Mouse (Mus musculus): ENCODE results near the gene Znrf4. TPM values are rescaled to one million over a fixed set of nuclear protein-coding genes. Genes with fewer than 3 reads are reported as not detected.

Znrf4 gene
- polyA plus RNA-seq, 1 experiment from 2014 or later, result not detected

DNA sequence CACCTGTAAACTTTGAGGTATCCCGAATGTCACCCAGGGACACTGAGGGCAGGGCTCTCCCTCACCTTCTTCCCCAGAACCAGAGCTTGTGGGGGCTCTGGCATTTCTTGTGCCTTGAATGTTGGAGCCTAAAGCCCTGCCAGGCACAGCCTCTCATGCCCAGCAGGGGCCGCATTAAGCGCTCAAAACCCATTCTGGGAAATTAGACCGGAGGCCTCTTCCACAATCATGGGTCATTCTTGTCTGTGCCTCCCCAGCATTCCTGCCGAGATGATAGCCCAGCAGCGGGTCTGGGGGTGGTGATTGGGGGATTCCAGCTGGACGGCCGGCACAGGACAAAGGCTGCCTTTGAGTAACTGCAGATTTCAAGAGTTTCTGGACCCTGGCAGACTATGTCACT is 25.7 kb upstream of the Znrf4 start:
- 43% methylated on average over 8 of the region's 8 CpGs for WGBS
- Histone ChIP-seq H3K4me2 (ENCODE audit: low read depth, low read length) (no peak overlapping the region), H3K4me1 (ENCODE audit: control insufficient read depth, insufficient read depth, low read length) (no peaks in the 10 kb centered on the region), H3K27me3 (replicated peaks; ENCODE audit: control insufficient read depth, insufficient read depth, low read length) (no peaks in the 10 kb centered on the region), H3K9ac (ENCODE audit: low read depth, low read length) (no peak overlapping the region), H3K4me3 (ENCODE audit: low read length) (no peak overlapping the region), H3K36me3 (ENCODE audit: control insufficient read depth, insufficient read depth, low read length) (no peaks in the 10 kb centered on the region), H3K9me3 (ENCODE audit: control insufficient read depth, low read length) (no peaks in the 10 kb centered on the region), H3K27ac (ENCODE audit: low read length) (no peak overlapping the region)
- ATAC-seq, result no peak

GRCm38 (mm10) chr17:56536874-56537273 is 24.6 kb upstream of the Znrf4 start:
- Histone ChIP-seq H3K36me3 (ENCODE audit: control insufficient read depth, insufficient read depth, low read length) (no peaks in the 10 kb centered on the region), H3K9me3 (ENCODE audit: control insufficient read depth, low read length) (no peaks in the 10 kb centered on the region), H3K27me3 (replicated peaks; ENCODE audit: control insufficient read depth, insufficient read depth, low read length) (no peaks in the 10 kb centered on the region), H3K27ac (ENCODE audit: low read length) (no peak overlapping the region), H3K4me2 (ENCODE audit: low read depth, low read length) (no peak overlapping the region), H3K4me1 (ENCODE audit: control insufficient read depth, insufficient read depth, low read length) (no peaks in the 10 kb centered on the region), H3K4me3 (ENCODE audit: low read length) (no peak overlapping the region), H3K9ac (ENCODE audit: low read depth, low read length) (no peak overlapping the region)
- WGBS, result 72% methylated on average over 3 of the region's 3 CpGs
- ATAC-seq, result no peak

GRCm38 (mm10) chr17:56536192-56536591 is 24.0 kb upstream of the Znrf4 start:
- no peak for ATAC-seq
- Histone ChIP-seq H3K4me3 (ENCODE audit: low read length) (no peak overlapping the region), H3K27me3 (replicated peaks; ENCODE audit: control insufficient read depth, insufficient read depth, low read length) (no peaks in the 10 kb centered on the region), H3K9me3 (ENCODE audit: control insufficient read depth, low read length) (no peaks in the 10 kb centered on the region), H3K4me1 (ENCODE audit: control insufficient read depth, insufficient read depth, low read length) (no peaks in the 10 kb centered on the region), H3K36me3 (ENCODE audit: control insufficient read depth, insufficient read depth, low read length) (no peaks in the 10 kb centered on the region), H3K27ac (ENCODE audit: low read length) (no peak overlapping the region), H3K4me2 (ENCODE audit: low read depth, low read length) (no peak overlapping the region), H3K9ac (ENCODE audit: low read depth, low read length) (no peak overlapping the region)
- 60% methylated on average over 14 of the region's 14 CpGs for WGBS

GRCm38 (mm10) chr17:56524943-56525342 is 12.7 kb upstream of the Znrf4 start:
- Histone ChIP-seq H3K27ac (ENCODE audit: low read length) (no peak overlapping the region), H3K27me3 (replicated peaks; ENCODE audit: control insufficient read depth, insufficient read depth, low read length) (no peaks in the 10 kb centered on the region), H3K4me1 (ENCODE audit: control insufficient read depth, insufficient read depth, low read length) (no peaks in the 10 kb centered on the region), H3K36me3 (ENCODE audit: control insufficient read depth, insufficient read depth, low read length) (no peaks in the 10 kb centered on the region), H3K4me3 (ENCODE audit: low read length) (no peak overlapping the region), H3K9ac (ENCODE audit: low read depth, low read length) (no peak overlapping the region), H3K9me3 (ENCODE audit: control insufficient read depth, low read length) (no peaks in the 10 kb centered on the region), H3K4me2 (ENCODE audit: low read depth, low read length) (no peak overlapping the region)
- 63% methylated on average over 4 of the region's 4 CpGs for WGBS
- ATAC-seq, result no peak

- Histone ChIP-seq H3K36me3 (ENCODE audit: control insufficient read depth, insufficient read depth, low read length) (no peaks in the 10 kb centered on the region), H3K4me2 (ENCODE audit: low read depth, low read length) (no peak overlapping the region), H3K4me3 (ENCODE audit: low read length) (no peak overlapping the region), H3K27ac (ENCODE audit: low read length) (no peak overlapping the region), H3K9ac (ENCODE audit: low read depth, low read length) (no peak overlapping the region), H3K4me1 (ENCODE audit: control insufficient read depth, insufficient read depth, low read length) (no peaks in the 10 kb centered on the region), H3K27me3 (replicated peaks; ENCODE audit: control insufficient read depth, insufficient read depth, low read length) (no peaks in the 10 kb centered on the region), H3K9me3 (ENCODE audit: control insufficient read depth, low read length) (no peaks in the 10 kb centered on the region)
- WGBS, result 58% methylated on average over 1 of the region's 1 CpGs
- no peak for ATAC-seq
These were observed 10.5 kb upstream of the Znrf4 start for GRCm38 (mm10) chr17:56522744-56523143.

DNA sequence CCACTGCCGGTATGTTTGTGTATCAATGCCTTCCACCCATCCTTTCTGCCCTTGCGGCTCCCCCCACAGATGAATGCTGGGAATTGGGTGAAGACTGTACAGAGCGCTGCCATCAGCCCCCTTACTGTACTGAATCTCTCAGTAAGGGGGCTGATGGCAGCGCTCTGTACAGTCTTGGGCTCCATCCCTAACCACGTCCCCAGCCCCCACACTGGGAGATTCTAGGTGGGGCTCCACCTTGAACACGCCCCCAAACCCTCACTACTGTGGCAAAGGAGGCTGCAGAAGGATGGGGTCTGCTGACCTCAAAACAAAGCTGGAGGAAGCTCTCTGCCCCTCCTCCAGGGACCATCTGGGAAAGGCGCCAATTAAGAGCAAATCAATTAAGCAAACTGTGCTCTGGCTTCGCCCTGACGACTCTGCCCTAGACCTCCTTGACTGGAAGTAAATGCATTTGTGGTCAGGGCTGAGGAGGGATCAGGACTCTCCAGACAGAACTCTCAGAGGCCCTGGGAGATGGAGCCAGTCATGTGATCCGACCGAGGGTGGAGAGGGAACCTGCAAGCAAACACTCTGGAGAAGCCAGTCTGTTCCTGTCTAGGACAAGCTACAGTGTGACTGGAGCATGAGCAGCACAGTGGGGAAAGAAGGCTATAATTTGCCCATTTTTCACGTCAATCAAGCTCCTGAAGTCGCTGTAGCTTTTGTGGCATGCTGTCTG is 3.6 kb upstream of the Znrf4 start:
- 13% methylated on average over 13 of the region's 13 CpGs for WGBS
- H3K4me3 ChIP-seq (ENCODE audit: low read length), result no peak overlapping the region
- no peak overlapping the region for H3K9ac ChIP-seq (ENCODE audit: low read depth, low read length)

DNA sequence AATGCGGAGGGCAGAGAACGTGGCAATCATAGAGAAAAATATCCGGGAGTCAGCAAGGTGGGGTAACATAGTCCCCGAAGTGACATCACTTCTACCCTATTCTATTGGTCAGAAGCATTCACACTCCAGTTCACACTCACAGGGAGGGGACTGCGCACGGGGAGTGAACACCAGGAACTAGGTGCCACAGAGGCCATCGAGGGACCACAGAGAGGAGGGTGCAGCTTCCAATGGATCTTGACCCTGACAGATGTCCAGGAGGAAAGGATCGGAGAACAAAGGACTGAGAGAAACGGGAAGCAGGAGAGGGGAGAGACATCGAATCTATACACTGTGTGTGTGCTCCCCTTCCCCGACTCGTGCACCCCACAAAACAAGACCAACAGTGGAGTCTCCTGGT is 2.7 kb upstream of the Znrf4 start:
- WGBS, result 50% methylated on average over 12 of the region's 12 CpGs
- H3K36me3 ChIP-seq (ENCODE audit: control insufficient read depth, insufficient read depth, low read length), result no peaks in the 10 kb centered on the region
- H3K4me2 ChIP-seq (ENCODE audit: low read depth, low read length), result no peak overlapping the region
- H3K27me3 ChIP-seq (replicated peaks; ENCODE audit: control insufficient read depth, insufficient read depth, low read length), result peaks cover 48% of the 10 kb centered on the region
- no peak overlapping the region for H3K4me3 ChIP-seq (ENCODE audit: low read length)
- H3K9me3 ChIP-seq (ENCODE audit: control insufficient read depth, low read length), result no peaks in the 10 kb centered on the region
- H3K4me1 ChIP-seq (ENCODE audit: control insufficient read depth, insufficient read depth, low read length), result peaks cover 5% of the 10 kb centered on the region; the same call in 1 of the 2 replicates
- H3K27ac ChIP-seq (ENCODE audit: low read length), result no peak overlapping the region
- no peak overlapping the region for H3K9ac ChIP-seq (ENCODE audit: low read depth, low read length)
- no peak for ATAC-seq

More for the DNA sequence above, 3.6 kb upstream of the Znrf4 start:
- Histone ChIP-seq H3K9me3 (ENCODE audit: control insufficient read depth, low read length) (no peaks in the 10 kb centered on the region), H3K4me2 (ENCODE audit: low read depth, low read length) (no peak overlapping the region), H3K36me3 (ENCODE audit: control insufficient read depth, insufficient read depth, low read length) (no peaks in the 10 kb centered on the region), H3K27ac (ENCODE audit: low read length) (no peak overlapping the region), H3K4me1 (ENCODE audit: control insufficient read depth, insufficient read depth, low read length) (peaks cover 2% of the 10 kb centered on the region; the same call in 1 of the 2 replicates), H3K27me3 (replicated peaks; ENCODE audit: control insufficient read depth, insufficient read depth, low read length) (peaks cover 38% of the 10 kb centered on the region)
- peak; percentile 62 for ATAC-seq

DNA sequence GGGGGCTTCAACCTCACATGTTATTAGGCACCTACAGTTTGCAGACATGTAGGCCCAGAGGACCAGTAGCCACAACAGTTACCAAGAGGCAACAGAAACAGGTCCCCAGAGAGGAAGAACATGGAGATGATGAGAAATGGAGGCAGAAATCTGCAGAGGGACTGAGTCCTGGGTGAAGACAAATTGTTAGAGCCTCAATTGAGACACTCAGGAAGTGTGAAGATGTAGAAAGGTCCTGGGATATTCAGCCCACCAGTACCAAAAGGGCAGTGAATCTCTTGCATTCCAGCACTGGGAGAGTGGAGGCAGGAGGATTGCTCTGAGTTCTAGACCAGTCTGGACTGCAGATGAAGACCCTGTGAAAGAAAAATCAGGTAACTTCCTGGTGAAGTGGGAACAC is 2.1 kb upstream of the Znrf4 start:
- Histone ChIP-seq H3K9ac (ENCODE audit: low read depth, low read length) (no peak overlapping the region), H3K27me3 (replicated peaks; ENCODE audit: control insufficient read depth, insufficient read depth, low read length) (peaks cover 51% of the 10 kb centered on the region), H3K4me1 (ENCODE audit: control insufficient read depth, insufficient read depth, low read length) (peaks cover 5% of the 10 kb centered on the region; the same call in 1 of the 2 replicates), H3K36me3 (ENCODE audit: control insufficient read depth, insufficient read depth, low read length) (no peaks in the 10 kb centered on the region), H3K4me3 (ENCODE audit: low read length) (no peak overlapping the region), H3K4me2 (ENCODE audit: low read depth, low read length) (no peak overlapping the region), H3K27ac (ENCODE audit: low read length) (no peak overlapping the region), H3K9me3 (ENCODE audit: control insufficient read depth, low read length) (no peaks in the 10 kb centered on the region)
- ATAC-seq, result no peak

GRCm38 (mm10) chr17:56511707-56512090 is 532 bp downstream of the Znrf4 start:
- no peaks in the 10 kb centered on the region for H3K9me3 ChIP-seq (ENCODE audit: control insufficient read depth, low read length)
- H3K27ac ChIP-seq (ENCODE audit: low read length), result no peak overlapping the region
- peaks cover 51% of the 10 kb centered on the region for H3K27me3 ChIP-seq (replicated peaks; ENCODE audit: control insufficient read depth, insufficient read depth, low read length)
- 19% methylated on average over 29 of the region's 29 CpGs for WGBS
- ATAC-seq, result no peak
- H3K9ac ChIP-seq (ENCODE audit: low read depth, low read length), result peak overlapping the region; percentile 37; the same call in 1 of the 2 replicates
- no peaks in the 10 kb centered on the region for H3K36me3 ChIP-seq (ENCODE audit: control insufficient read depth, insufficient read depth, low read length)
- H3K4me3 ChIP-seq (ENCODE audit: low read length), result peak overlapping the region; percentile 36
- peaks cover 8% of the 10 kb centered on the region for H3K4me1 ChIP-seq (ENCODE audit: control insufficient read depth, insufficient read depth, low read length)
- H3K4me2 ChIP-seq (ENCODE audit: low read depth, low read length), result peak overlapping the region; percentile 50; the same call in 1 of the 2 replicates

Measured in intestine, embryonic 16.5 days (tissue).